In the genomic region with DNA sequence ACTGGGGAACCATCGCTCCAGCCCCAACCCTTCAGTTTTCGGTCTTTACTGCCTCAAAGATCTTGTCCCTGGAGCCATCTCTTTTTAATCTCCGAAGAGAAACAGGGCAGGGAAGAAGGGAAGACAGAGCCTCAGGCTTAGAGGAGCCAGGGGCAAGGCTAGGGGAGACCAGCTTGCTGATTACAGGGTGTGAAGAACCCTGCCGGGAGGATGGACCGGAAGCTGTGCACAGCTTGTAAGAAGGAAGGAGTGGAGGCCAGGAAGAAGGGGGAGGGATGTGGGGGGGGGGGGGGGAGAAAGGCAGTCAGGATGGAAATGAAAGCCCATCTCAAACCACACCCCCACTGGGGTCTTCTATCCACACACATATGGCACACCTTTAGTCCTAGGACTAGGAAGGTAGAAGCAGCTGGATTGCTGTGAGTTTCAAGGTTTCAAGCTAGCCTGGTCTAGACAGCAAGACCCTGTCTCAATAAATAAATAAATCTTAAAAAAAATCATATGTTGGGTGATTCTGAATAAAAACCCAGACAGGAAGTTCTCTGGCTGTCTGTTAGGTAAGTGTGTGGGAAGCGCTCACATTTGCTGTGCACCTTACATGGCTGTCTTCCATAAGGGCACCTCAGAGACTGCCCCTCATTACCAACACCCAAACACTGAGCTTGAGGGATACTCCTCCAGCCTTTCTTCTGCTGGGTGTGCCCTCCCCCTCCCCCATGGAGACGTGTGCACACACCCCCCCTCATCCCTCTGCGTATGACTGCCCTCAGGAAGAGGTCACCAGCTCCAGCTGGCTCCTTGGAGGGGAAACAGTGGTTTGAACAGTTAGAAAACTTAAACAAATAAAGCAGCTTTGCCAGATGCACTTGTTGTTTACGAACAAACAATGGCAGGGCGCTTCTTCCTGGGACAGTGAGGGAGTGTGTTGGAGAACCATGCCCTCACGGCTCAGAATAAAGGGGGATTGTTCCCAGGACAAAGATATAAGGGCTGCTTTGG, we compare ENCODE assay signal across 7 mouse cellular contexts. TPM values are rescaled to one million over a fixed set of nuclear protein-coding genes. Genes with fewer than 3 reads are reported as not detected.
DNase-seq lines count a peak whose midpoint lies in the region; ATAC-seq and TF ChIP-seq lines count a peak whose summit lies in the region.

No protein-coding gene starts in this region.

- no peaks in the 10 kb centered on the region for H3K27me3 ChIP-seq in heart, embryonic 11.5 days (ENCODE audit: control insufficient read depth, insufficient read depth, low read length)
- no peaks in the 10 kb centered on the region for H3K27me3 ChIP-seq in kidney, postnatal 0 days (ENCODE audit: insufficient read depth, low read length)
- no peaks in the 10 kb centered on the region for H3K27me3 ChIP-seq in lung, embryonic 16.5 days (ENCODE audit: control insufficient read depth, insufficient read depth, low read depth, low read length)

- no peak overlapping the region for H3K4me2 ChIP-seq in heart, embryonic 11.5 days
- 0 out of 2 replicates have a peak overlapping the region, but pooled peaks have one; percentile 16 for H3K4me2 ChIP-seq in kidney, postnatal 0 days (ENCODE audit: low read length)
- no peak overlapping the region for H3K4me2 ChIP-seq in lung, embryonic 16.5 days (ENCODE audit: low read depth, low read length)

- peaks cover 33% of the 10 kb centered on the region for H3K4me1 ChIP-seq in heart, embryonic 11.5 days (ENCODE audit: control insufficient read depth, insufficient read depth, low read length)
- peaks cover 30% of the 10 kb centered on the region for H3K4me1 ChIP-seq in kidney, postnatal 0 days (replicated peaks; ENCODE audit: insufficient read depth, low read length)
- H3K4me1 ChIP-seq in lung, embryonic 16.5 days (replicated peaks; ENCODE audit: control insufficient read depth, insufficient read depth, low read length): peaks cover 23% of the 10 kb centered on the region

- 22% methylated on average over 11 of the region's 11 CpGs for WGBS in heart, embryonic 11.5 days (ENCODE audit: insufficient replicate concordance)
- WGBS in kidney, postnatal 0 days: 27% methylated on average over 11 of the region's 11 CpGs
- 23% methylated on average over 11 of the region's 11 CpGs for whole genome bisulfite sequencing in lung, embryonic 16.5 days

- no peak for ATAC-seq in heart, embryonic 11.5 days (replicated peaks; ENCODE audit: insufficient number of reproducible peaks, low FRiP score, low TSS enrichment)
- ATAC-seq in kidney, postnatal 0 days (replicated peaks; ENCODE audit: low FRiP score, low read depth): peak; percentile 45; the same call in 1 of the 2 replicates
- ATAC-seq in lung, embryonic 16.5 days (ENCODE audit: low read depth): peak; percentile 72

- TF ChIP-seq CTCF in kidney, postnatal 0 days (IDR thresholded peaks at IDR 0.05; ENCODE audit: low read depth): no peak

- no peak overlapping the region for H3K4me3 ChIP-seq in heart, embryonic 11.5 days (ENCODE audit: low read depth, low read length)
- no peak overlapping the region for H3K4me3 ChIP-seq in kidney, postnatal 0 days (replicated peaks; ENCODE audit: low read depth, low read length)
- no peak overlapping the region for H3K4me3 ChIP-seq in lung, embryonic 16.5 days (ENCODE audit: low read length)

- peak overlapping the region; percentile 31 for H3K27ac ChIP-seq in heart, embryonic 11.5 days (ENCODE audit: low read depth, low read length)
- H3K27ac ChIP-seq in kidney, postnatal 0 days: peak overlapping the region; percentile 86
- peak overlapping the region; percentile 44 for H3K27ac ChIP-seq in lung, embryonic 16.5 days (ENCODE audit: low read length)

- H3K9ac ChIP-seq in heart, embryonic 11.5 days (ENCODE audit: low read depth, low read length): no peak overlapping the region
- no peak overlapping the region for H3K9ac ChIP-seq in kidney, postnatal 0 days (ENCODE audit: low read depth, low read length)
- no peak overlapping the region for H3K9ac ChIP-seq in lung, embryonic 16.5 days (ENCODE audit: low read length)

- peaks cover 12% of the 10 kb centered on the region; the same call in 1 of the 2 replicates for H3K36me3 ChIP-seq in heart, embryonic 11.5 days (ENCODE audit: control insufficient read depth, insufficient read depth, low read length)
- H3K36me3 ChIP-seq in kidney, postnatal 0 days (ENCODE audit: insufficient read depth, low read length): 0 out of 2 replicates have a peak, but pooled peaks cover 14% of the 10 kb centered on the region
- peaks cover 7% of the 10 kb centered on the region for H3K36me3 ChIP-seq in lung, embryonic 16.5 days (ENCODE audit: control insufficient read depth, insufficient read depth, low read length)

- H3K9me3 ChIP-seq in heart, embryonic 11.5 days (replicated peaks; ENCODE audit: control insufficient read depth, low read length): no peaks in the 10 kb centered on the region
- H3K9me3 ChIP-seq in kidney, postnatal 0 days (replicated peaks; ENCODE audit: low read length): no peaks in the 10 kb centered on the region
- no peaks in the 10 kb centered on the region for H3K9me3 ChIP-seq in lung, embryonic 16.5 days (ENCODE audit: control insufficient read depth, low read length)

- peak; percentile 92 for DNase-seq in 416B (ENCODE audit: low read depth)
- peak; percentile 40 to 50 for DNase-seq in B cell, adult 2 months
- peak; percentile 82 to 90 for DNase-seq in cerebellum, postnatal 25 days
- DNase-seq in kidney, postnatal 0 days (ENCODE audit: low spot score): peak; percentile 74
- peak; percentile 66 for DNase-seq in testis, postnatal 10 days (ENCODE audit: low spot score)

RNA-seq across cellular contexts. Expression of a gene that starts 53.8 kb away (rescaled TPM):
- polyA plus RNA-seq in heart, embryonic 11.5 days (2014; fragmentation: Nextera tagmentation; extraction: Ambion mirVana): 19.5 and 20.4 TPM in 2 replicates
- 12.3 and 14.0 TPM in 2 replicates for polyA plus RNA-seq in kidney, postnatal 0 days (2015; fragmentation: Nextera tagmentation; extraction: Ambion mirVana)
- polyA plus RNA-seq in lung, embryonic 16.5 days (2015; fragmentation: Nextera tagmentation; extraction: Ambion mirVana): 15.6 and 18.1 TPM in 2 replicates

Comparison
In these comparisons a context has a peak if more than half of its experiments do, and no peak if none do; other contexts are left out.
1. H3K27ac ChIP-seq: peak in every context shown above with its lines; median percentile 86 in kidney, postnatal 0 days; 44 in lung, embryonic 16.5 days; 31 in heart, embryonic 11.5 days.